In genomic region chr5:108621870-108622269, GRCm38 (mm10) we compare ENCODE assay signal across 28 mouse cellular contexts. TPM values are rescaled to one million over a fixed set of nuclear protein-coding genes. Genes with fewer than 3 reads are reported as not detected.
DNase-seq lines count a peak whose midpoint lies in the region; ATAC-seq lines count a peak whose summit lies in the region.
"Had no signal": no experiment of that assay in that cellular context is flagged by ENCODE, and none has a peak within 500 bp of the region (broad histone marks: within the 10 kb centered on the region; RNA-seq: fewer than 3 reads in every experiment).

No protein-coding gene starts in this region.

- WGBS in heart, embryonic 11.5 days (ENCODE audit: insufficient replicate concordance): 47% methylated on average over 2 of the region's 2 CpGs
- 39% methylated on average over 2 of the region's 2 CpGs for WGBS in heart, embryonic 15.5 days
- 87% methylated on average over 2 of the region's 2 CpGs for WGBS in hindbrain, embryonic 14.5 days

- no peak overlapping the region; the same call in 1 of the 2 replicates for H3K27ac ChIP-seq in heart, embryonic 11.5 days (ENCODE audit: low read depth, low read length)
- H3K27ac ChIP-seq in heart, embryonic 15.5 days: peak overlapping the region; percentile 45
- H3K27ac ChIP-seq in hindbrain, embryonic 14.5 days: no peak overlapping the region
- H3K27ac ChIP-seq: hindbrain, postnatal 0 days; intestine, embryonic 15.5 days; kidney, postnatal 0 days; liver, embryonic 12.5 days had no signal

- H3K27me3 ChIP-seq in heart, embryonic 11.5 days (ENCODE audit: control insufficient read depth, insufficient read depth, low read length): no peaks in the 10 kb centered on the region
- H3K27me3 ChIP-seq in heart, embryonic 15.5 days: no peaks in the 10 kb centered on the region
- no peaks in the 10 kb centered on the region for H3K27me3 ChIP-seq in hindbrain, embryonic 14.5 days (ENCODE audit: control insufficient read depth, insufficient read depth, low read length)
- H3K27me3 ChIP-seq: intestine, embryonic 15.5 days; liver, embryonic 12.5 days had no signal

- no peak overlapping the region for H3K4me3 ChIP-seq in heart, embryonic 11.5 days (ENCODE audit: low read depth, low read length)
- H3K4me3 ChIP-seq in heart, embryonic 15.5 days: no peak overlapping the region
- no peak overlapping the region for H3K4me3 ChIP-seq in hindbrain, embryonic 14.5 days (replicated peaks; ENCODE audit: low read length)
- H3K4me3 ChIP-seq: erythroblast, embryonic 14.5 days; intestine, embryonic 15.5 days; liver, embryonic 12.5 days had no signal

- no peak overlapping the region for H3K9ac ChIP-seq in heart, embryonic 11.5 days (ENCODE audit: low read depth, low read length)
- no peak overlapping the region for H3K9ac ChIP-seq in heart, embryonic 15.5 days
- H3K9ac ChIP-seq in hindbrain, embryonic 14.5 days: no peak overlapping the region
- H3K9ac ChIP-seq: forebrain, postnatal 0 days; intestine, embryonic 15.5 days; liver, embryonic 12.5 days; liver, postnatal 0 days had no signal

- no peaks in the 10 kb centered on the region for H3K4me1 ChIP-seq in heart, embryonic 11.5 days (ENCODE audit: control insufficient read depth, insufficient read depth, low read length)
- H3K4me1 ChIP-seq in heart, embryonic 15.5 days (replicated peaks): peaks cover 10% of the 10 kb centered on the region
- no peaks in the 10 kb centered on the region for H3K4me1 ChIP-seq in hindbrain, embryonic 14.5 days (replicated peaks; ENCODE audit: control insufficient read depth, insufficient read depth, low read length)
- H3K4me1 ChIP-seq: intestine, embryonic 15.5 days had no signal

- peaks cover 24% of the 10 kb centered on the region for H3K36me3 ChIP-seq in heart, embryonic 11.5 days (ENCODE audit: control insufficient read depth, insufficient read depth, low read length)
- H3K36me3 ChIP-seq in heart, embryonic 15.5 days: peaks cover 39% of the 10 kb centered on the region
- peaks cover 74% of the 10 kb centered on the region for H3K36me3 ChIP-seq in hindbrain, embryonic 14.5 days (replicated peaks; ENCODE audit: control insufficient read depth, insufficient read depth)

- no peaks in the 10 kb centered on the region for H3K9me3 ChIP-seq in heart, embryonic 11.5 days (replicated peaks; ENCODE audit: control insufficient read depth, low read length)
- H3K9me3 ChIP-seq in heart, embryonic 15.5 days (replicated peaks): no peaks in the 10 kb centered on the region
- H3K9me3 ChIP-seq in hindbrain, embryonic 14.5 days (ENCODE audit: control insufficient read depth, low read length): no peaks in the 10 kb centered on the region
- H3K9me3 ChIP-seq: intestine, embryonic 15.5 days; liver, embryonic 12.5 days had no signal

- H3K4me2 ChIP-seq in heart, embryonic 11.5 days: no peak overlapping the region
- H3K4me2 ChIP-seq in heart, embryonic 15.5 days: no peak overlapping the region
- H3K4me2 ChIP-seq in hindbrain, embryonic 14.5 days (replicated peaks): no peak overlapping the region
- H3K4me2 ChIP-seq: intestine, embryonic 15.5 days; liver, embryonic 12.5 days; midbrain, embryonic 11.5 days had no signal

- peak; percentile 35 for DNase-seq in heart, adult 8-10 months (ENCODE audit: low spot score)
- DNase-seq in right cerebral cortex, adult 18-20 months: peak; percentile 42
- DNase-seq in right cerebral cortex, adult 2 months (ENCODE audit: low spot score in 2 of 2): no peak
- peak; percentile 42 for DNase-seq in telencephalon, adult 2 months (ENCODE audit: low read depth, low spot score)
- DNase-seq in thymus, postnatal 4 days: no peak
- DNase-seq in hindbrain, embryonic 14.5 days (ENCODE audit: low spot score): no peak
- DNase-seq: adrenal gland, postnatal 25 days; B cell, adult 2 months; cerebellum, adult 2 months; cerebellum, postnatal 14 days; forebrain, postnatal 0 days; gastrocnemius, postnatal 14 days; kidney, adult 8-10 months; kidney, postnatal 4 days; left cerebral cortex, postnatal 4 days; liver, postnatal 0 days; lung, postnatal 36 days; right cerebral cortex, postnatal 4 days had no signal

- ATAC-seq in heart, embryonic 11.5 days (replicated peaks; ENCODE audit: insufficient number of reproducible peaks, low FRiP score, low TSS enrichment): no peak
- ATAC-seq in heart, embryonic 15.5 days (replicated peaks; ENCODE audit: insufficient number of reproducible peaks, insufficient read depth, low FRiP score, low read depth): no peak; the same call in 1 of the 2 replicates
- no peak for ATAC-seq in hindbrain, embryonic 14.5 days (ENCODE audit: low FRiP score)
- ATAC-seq: forebrain, postnatal 0 days; hindbrain, postnatal 0 days; intestine, embryonic 15.5 days; liver, embryonic 12.5 days; liver, postnatal 0 days; midbrain, embryonic 16.5 days had no signal

RNA-seq across cellular contexts. Expression of gene Gak, which starts 7.7 kb away (rescaled TPM):
- total RNA-seq in heart, adult 8-10 months (2022): 10 to 100 TPM; 20.1 to 26.2 (median 21.0) TPM
- 29.4 and 32.1 TPM in 2 replicates for polyA plus RNA-seq in heart, embryonic 11.5 days (2014; fragmentation: Nextera tagmentation; extraction: Ambion mirVana)
- 23.6 and 35.4 TPM in 2 replicates for polyA plus RNA-seq in heart, embryonic 15.5 days (2015; fragmentation: Nextera tagmentation; extraction: Ambion mirVana)
- 46.4 and 47.2 TPM in 2 replicates for polyA plus RNA-seq in hindbrain, embryonic 14.5 days (2014; fragmentation: Nextera tagmentation; extraction: Ambion mirVana)

RNA-seq across cellular contexts. Expression of gene Tmem175, which starts 7.7 kb away (rescaled TPM):
- total RNA-seq in heart, adult 8-10 months (2022): 10 to 100 TPM in 3 of 4 experiments, 1 to 10 TPM in 1; 9.9 to 11.5 (median 11.0) TPM
- 20.0 and 22.2 TPM in 2 replicates for polyA plus RNA-seq in heart, embryonic 11.5 days (2014; fragmentation: Nextera tagmentation; extraction: Ambion mirVana)
- 14.1 and 18.9 TPM in 2 replicates for polyA plus RNA-seq in heart, embryonic 15.5 days (2015; fragmentation: Nextera tagmentation; extraction: Ambion mirVana)
- polyA plus RNA-seq in hindbrain, embryonic 14.5 days (2014; fragmentation: Nextera tagmentation; extraction: Ambion mirVana): 27.2 and 29.7 TPM in 2 replicates

RNA-seq across cellular contexts. Expression of gene Idua, which starts 38.3 kb away (rescaled TPM):
- total RNA-seq in heart, adult 8-10 months (2022): 10 to 100 TPM; 17.9 to 27.3 (median 21.1) TPM
- 14.4 and 15.2 TPM in 2 replicates for polyA plus RNA-seq in heart, embryonic 11.5 days (2014; fragmentation: Nextera tagmentation; extraction: Ambion mirVana)
- 13.9 and 15.2 TPM in 2 replicates for polyA plus RNA-seq in heart, embryonic 15.5 days (2015; fragmentation: Nextera tagmentation; extraction: Ambion mirVana)
- polyA plus RNA-seq in hindbrain, embryonic 14.5 days (2014; fragmentation: Nextera tagmentation; extraction: Ambion mirVana): 9.8 and 11.3 TPM in 2 replicates

RNA-seq across cellular contexts. Expression of gene Dgkq, which starts 47.6 kb away (rescaled TPM):
- 1 to 10 TPM; 5.1 to 8.9 (median 6.1) TPM for total RNA-seq in heart, adult 8-10 months (2022)
- 5.6 and 6.3 TPM in 2 replicates for polyA plus RNA-seq in heart, embryonic 11.5 days (2014; fragmentation: Nextera tagmentation; extraction: Ambion mirVana)
- polyA plus RNA-seq in heart, embryonic 15.5 days (2015; fragmentation: Nextera tagmentation; extraction: Ambion mirVana): 6.7 and 7.4 TPM in 2 replicates
- polyA plus RNA-seq in hindbrain, embryonic 14.5 days (2014; fragmentation: Nextera tagmentation; extraction: Ambion mirVana): 25.3 and 28.4 TPM in 2 replicates

RNA-seq across cellular contexts. Expression of gene Slc26a1, which starts 53.5 kb away (rescaled TPM):
- total RNA-seq in heart, adult 8-10 months (2022): under 1 TPM in 1 of 4 experiments, not detected in 3; 0.06 TPM
- 0.70 and 1.2 TPM in 2 replicates for polyA plus RNA-seq in heart, embryonic 11.5 days (2014; fragmentation: Nextera tagmentation; extraction: Ambion mirVana)
- polyA plus RNA-seq in heart, embryonic 15.5 days (2015; fragmentation: Nextera tagmentation; extraction: Ambion mirVana): 0.29 and 0.71 TPM in 2 replicates
- polyA plus RNA-seq in hindbrain, embryonic 14.5 days (2014; fragmentation: Nextera tagmentation; extraction: Ambion mirVana): 3.2 and 3.5 TPM in 2 replicates
- total RNA-seq: gastrocnemius, postnatal 14 days; neutrophil, adult 5-6 weeks had no signal

Comparison
In these comparisons a context has a peak if more than half of its experiments do, and no peak if none do; other contexts are left out.
1. DNase-seq: peak in heart, adult 8-10 months (single experiment), right cerebral cortex, adult 18-20 months (single experiment) and telencephalon, adult 2 months (single experiment); none in right cerebral cortex, adult 2 months (0 of 2), thymus, postnatal 4 days (single experiment) and hindbrain, embryonic 14.5 days (single experiment).